Mouse (Mus musculus): ENCODE results near the gene Olfr573-ps1.

- TF ChIP-seq CTCF (IDR thresholded peaks at IDR 0.05; ENCODE audit: borderline replicate concordance, extremely low read depth, insufficient read depth, insufficient read length), result no peak
- TF ChIP-seq POLR2A (IDR thresholded peaks at IDR 0.05; ENCODE audit: borderline replicate concordance, extremely low read depth, insufficient read depth, insufficient read length, poor library complexity, severe bottlenecking), result no peak
Measured at GRCm38 (mm10) chr7:102989224-102989623, 46.8 kb upstream of the Olfr573-ps1 start, which contains the start of gene Olfr578.
